Mouse (Mus musculus) inflammation-experienced regulatory T-cells, adult 16 weeks (primary cell): ENCODE measurements around the gene Alg6. TPM values are rescaled to one million over a fixed set of nuclear protein-coding genes. Genes with fewer than 3 reads are reported as not detected.

Experiments used
- polyA plus RNA-seq: library from polyadenylated mRNA; unstranded; fragments of 100-300 nt; shearing (Covaris generic); gene quantifications from one replicate; pipeline ENCODE4 v1.2.1, GENCODE M21; 2017

Gene Alg6
- polyA plus RNA-seq, result 10.5 TPM

DNA sequence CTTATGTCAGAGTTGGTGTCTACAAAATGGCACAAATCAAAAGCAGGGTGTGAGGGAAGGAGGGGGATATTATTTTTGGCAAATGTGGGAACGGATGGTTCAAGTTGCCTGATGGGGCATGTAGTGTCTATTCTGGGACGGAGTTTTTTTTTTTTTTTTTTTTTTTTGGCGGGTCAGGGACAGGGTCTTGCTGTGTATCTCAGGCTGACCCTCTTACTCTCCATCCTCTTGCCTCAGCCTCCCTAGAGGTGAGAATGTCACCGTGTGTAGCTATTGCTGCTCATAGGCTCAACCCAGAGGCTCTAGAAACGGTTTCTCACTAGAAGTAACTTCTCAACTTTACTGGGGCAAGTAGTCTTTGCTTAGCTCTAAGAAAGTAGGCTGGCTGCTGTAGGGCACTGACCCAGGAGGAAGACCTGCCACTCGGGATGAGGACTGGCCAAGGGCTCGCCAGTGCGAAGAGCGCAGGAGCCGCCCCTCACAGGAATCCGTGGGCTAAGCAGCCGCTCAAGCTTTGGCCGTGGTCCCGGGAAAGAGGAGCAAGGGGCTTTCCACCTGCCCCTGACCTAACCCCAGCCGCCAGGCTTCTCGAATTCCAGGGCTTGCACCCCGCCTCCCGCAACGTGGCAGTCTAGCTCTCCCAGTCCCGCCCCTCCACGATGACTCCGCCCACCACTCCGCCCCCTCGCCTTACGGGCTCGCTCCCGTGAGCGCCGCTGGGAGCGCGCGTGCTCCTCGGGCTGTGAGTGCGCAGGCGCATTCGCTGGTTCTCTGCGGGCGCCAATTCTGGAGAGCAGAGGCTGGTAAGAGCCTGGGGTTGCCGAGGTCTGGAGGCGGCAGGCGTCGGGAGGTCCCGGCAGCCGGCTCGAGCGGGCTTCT is at the start of gene Alg6:
Gene Alg6 (plus strand): TSS at position 761 of the 879 bp plus-strand sequence.

Other genes starting within 250 kb of the Alg6 start
- gene Foxd3, start 59.4 kb upstream of the Alg6 start, polyA plus RNA-seq, result not detected
- gene Efcab7, start 113.5 kb downstream of the Alg6 start, polyA plus RNA-seq, result 6.0 TPM
- gene Pgm1, start 213.8 kb downstream of the Alg6 start, polyA plus RNA-seq, result 59.6 TPM
- gene Itgb3bp, start 214.1 kb downstream of the Alg6 start, polyA plus RNA-seq, result 36.6 TPM